Mouse (Mus musculus): ENCODE data around the gene Krt15.
A peak's percentile ranks its signal among the peaks of the same experiment; 100 is the strongest.

Krt15 gene

GRCm38 (mm10) chr11:100124901-100125300 is 10.8 kb downstream of the Krt15 start:
- DNase-seq (ENCODE audit: low read depth, low spot score): no peak

- DNase-seq (ENCODE audit: low read depth, low spot score): peak; percentile 8
These were observed 14.3 kb downstream of the Krt15 start, which contains the start of gene Krt13 for GRCm38 (mm10) chr11:100121466-100121865. Gene Krt13, minus strand, starts transcription at chr11:100121566.

- DNase-seq (ENCODE audit: low read depth, low spot score): no peak
These were observed 15.4 kb downstream of the Krt15 start for GRCm38 (mm10) chr11:100120331-100120730.

GRCm38 (mm10) chr11:100113742-100114029 is 22.0 kb downstream of the Krt15 start:
- DNase-seq (ENCODE audit: low read depth, low spot score): no peak

GRCm38 (mm10) chr11:100112935-100113741 is 22.6 kb downstream of the Krt15 start:
- no peak for DNase-seq (ENCODE audit: low read depth, low spot score)

GRCm38 (mm10) chr11:100105576-100106122 is 30.1 kb downstream of the Krt15 start, which contains the start of gene Krt36:
Gene Krt36, minus strand, starts transcription at chr11:100105626.
- no peak for DNase-seq (ENCODE audit: low read depth, low spot score)

GRCm38 (mm10) chr11:100102693-100103429 is 32.9 kb downstream of the Krt15 start:
- DNase-seq (ENCODE audit: low read depth, low spot score): no peak

- no peak for DNase-seq (ENCODE audit: low read depth, low spot score)
These were observed 35.3 kb downstream of the Krt15 start for GRCm38 (mm10) chr11:100100391-100100790.

- no peak for DNase-seq (ENCODE audit: low read depth, low spot score)
These were observed 37.9 kb downstream of the Krt15 start for GRCm38 (mm10) chr11:100097819-100098218.

- DNase-seq (ENCODE audit: low read depth, low spot score): no peak
These were observed 39.6 kb downstream of the Krt15 start, which contains the start of gene Krt35 for GRCm38 (mm10) chr11:100096141-100096540. Gene Krt35, minus strand, starts transcription at chr11:100096241.

GRCm38 (mm10) chr11:100088378-100089025 is 47.2 kb downstream of the Krt15 start:
- no peak for DNase-seq (ENCODE audit: low read depth, low spot score)

- no peak for DNase-seq (ENCODE audit: low read depth, low spot score)
These were observed 47.9 kb downstream of the Krt15 start, which contains the start of gene Krt32 for GRCm38 (mm10) chr11:100087861-100088260. Gene Krt32, minus strand, starts transcription at chr11:100088226.
